Mouse (Mus musculus): ENCODE measurements at regions not wholly inside any gene's neighbourhood (a gene's known extent, or its start where the extent isn't known, plus 50 kb on each side); places are given as distances from the start of the nearest gene placed in this dataset.
"Not testable (repeated sequence)": the region's sequence is repeated elsewhere in the genome, so short reads cannot be mapped to it uniquely, and the experiment has no call there.

- H3K9me3 ChIP-seq (replicated peaks; ENCODE audit: control insufficient read depth, low read length, poor library complexity, severe bottlenecking), result no peaks in the 10 kb centered on the region
- H3K36me3 ChIP-seq (ENCODE audit: control insufficient read depth, insufficient read depth, low read length), result no peaks in the 10 kb centered on the region
- H3K4me2 ChIP-seq (ENCODE audit: low read length), result no peak overlapping the region
- 73% methylated on average over 4 of the region's 4 CpGs for WGBS
- no peak for ATAC-seq
- H3K4me3 ChIP-seq (ENCODE audit: low read depth, low read length), result no peak overlapping the region
- no peak overlapping the region for H3K9ac ChIP-seq (ENCODE audit: low read depth, low read length)
- no peak overlapping the region for H3K27ac ChIP-seq (ENCODE audit: low read length)
- H3K4me1 ChIP-seq (ENCODE audit: control insufficient read depth, insufficient read depth, low read length), result no peaks in the 10 kb centered on the region
- no peaks in the 10 kb centered on the region for H3K27me3 ChIP-seq (ENCODE audit: control insufficient read depth, insufficient read depth, low read depth, low read length)
These were observed 62.9 kb upstream of the Bet1 start for GRCm38 (mm10) chr6:4149663-4150062.

- no peaks in the 10 kb centered on the region for H3K4me1 ChIP-seq (ENCODE audit: control insufficient read depth, insufficient read depth, low read length)
- no peaks in the 10 kb centered on the region for H3K36me3 ChIP-seq (ENCODE audit: control insufficient read depth, insufficient read depth, low read length)
- ATAC-seq, result no peak
- H3K9ac ChIP-seq (ENCODE audit: low read depth, low read length), result no peak overlapping the region
- no peak overlapping the region for H3K4me2 ChIP-seq (ENCODE audit: low read length)
- no peak overlapping the region for H3K27ac ChIP-seq (ENCODE audit: low read length)
- H3K27me3 ChIP-seq (ENCODE audit: control insufficient read depth, insufficient read depth, low read depth, low read length), result no peaks in the 10 kb centered on the region
- H3K9me3 ChIP-seq (replicated peaks; ENCODE audit: control insufficient read depth, low read length, poor library complexity, severe bottlenecking), result no peaks in the 10 kb centered on the region
- 90% methylated on average over 2 of the region's 2 CpGs for WGBS
- H3K4me3 ChIP-seq (ENCODE audit: low read depth, low read length), result no peak overlapping the region
These were observed 71.5 kb upstream of the Bet1 start for GRCm38 (mm10) chr6:4158293-4158692.

- H3K4me3 ChIP-seq (ENCODE audit: low read depth, low read length), result no peak overlapping the region
- H3K36me3 ChIP-seq (ENCODE audit: control insufficient read depth, insufficient read depth, low read length), result no peaks in the 10 kb centered on the region
- H3K4me2 ChIP-seq (ENCODE audit: low read length), result no peak overlapping the region
- no peak overlapping the region for H3K27ac ChIP-seq (ENCODE audit: low read length)
- H3K9me3 ChIP-seq (replicated peaks; ENCODE audit: control insufficient read depth, low read length, poor library complexity, severe bottlenecking), result no peaks in the 10 kb centered on the region; the same call in 1 of the 2 replicates
- H3K27me3 ChIP-seq (ENCODE audit: control insufficient read depth, insufficient read depth, low read depth, low read length), result no peaks in the 10 kb centered on the region
- no peak for ATAC-seq
- H3K4me1 ChIP-seq (ENCODE audit: control insufficient read depth, insufficient read depth, low read length), result no peaks in the 10 kb centered on the region
- H3K9ac ChIP-seq (ENCODE audit: low read depth, low read length), result no peak overlapping the region
- WGBS, result 81% methylated on average over 1 of the region's 1 CpGs
These were observed 77.0 kb upstream of the Bet1 start for GRCm38 (mm10) chr6:4163733-4164132.

- 0 out of 2 replicates have a peak, but pooled peaks have one; percentile 45 for ATAC-seq
- Histone ChIP-seq H3K9me3 (replicated peaks; ENCODE audit: control insufficient read depth, low read length, poor library complexity, severe bottlenecking) (no peaks in the 10 kb centered on the region; the same call in 1 of the 2 replicates), H3K36me3 (ENCODE audit: control insufficient read depth, insufficient read depth, low read length) (no peaks in the 10 kb centered on the region), H3K4me1 (ENCODE audit: control insufficient read depth, insufficient read depth, low read length) (no peaks in the 10 kb centered on the region), H3K27ac (ENCODE audit: low read length) (no peak overlapping the region), H3K27me3 (ENCODE audit: control insufficient read depth, insufficient read depth, low read depth, low read length) (no peaks in the 10 kb centered on the region), H3K4me2 (ENCODE audit: low read length) (no peak overlapping the region), H3K4me3 (ENCODE audit: low read depth, low read length) (no peak overlapping the region), H3K9ac (ENCODE audit: low read depth, low read length) (no peak overlapping the region)
- WGBS, result 31% methylated on average over 4 of the region's 4 CpGs
These were observed 80.3 kb upstream of the Bet1 start for GRCm38 (mm10) chr6:4167112-4167511.

GRCm38 (mm10) chr6:4167757-4168156, 81.0 kb upstream of the Bet1 start:
- Histone ChIP-seq H3K9ac (ENCODE audit: low read depth, low read length) (no peak overlapping the region), H3K4me3 (ENCODE audit: low read depth, low read length) (no peak overlapping the region), H3K36me3 (ENCODE audit: control insufficient read depth, insufficient read depth, low read length) (no peaks in the 10 kb centered on the region), H3K27me3 (ENCODE audit: control insufficient read depth, insufficient read depth, low read depth, low read length) (no peaks in the 10 kb centered on the region), H3K4me2 (ENCODE audit: low read length) (no peak overlapping the region), H3K4me1 (ENCODE audit: control insufficient read depth, insufficient read depth, low read length) (no peaks in the 10 kb centered on the region), H3K9me3 (replicated peaks; ENCODE audit: control insufficient read depth, low read length, poor library complexity, severe bottlenecking) (no peaks in the 10 kb centered on the region; the same call in 1 of the 2 replicates), H3K27ac (ENCODE audit: low read length) (no peak overlapping the region)
- no peak for ATAC-seq

GRCm38 (mm10) chr6:4171561-4171960, 84.8 kb upstream of the Bet1 start:
- Histone ChIP-seq H3K27ac (ENCODE audit: low read length) (no peak overlapping the region), H3K9me3 (replicated peaks; ENCODE audit: control insufficient read depth, low read length, poor library complexity, severe bottlenecking) (no peaks in the 10 kb centered on the region; the same call in 1 of the 2 replicates), H3K27me3 (ENCODE audit: control insufficient read depth, insufficient read depth, low read depth, low read length) (no peaks in the 10 kb centered on the region), H3K4me2 (ENCODE audit: low read length) (no peak overlapping the region), H3K4me3 (ENCODE audit: low read depth, low read length) (no peak overlapping the region), H3K9ac (ENCODE audit: low read depth, low read length) (no peak overlapping the region), H3K36me3 (ENCODE audit: control insufficient read depth, insufficient read depth, low read length) (no peaks in the 10 kb centered on the region), H3K4me1 (ENCODE audit: control insufficient read depth, insufficient read depth, low read length) (no peaks in the 10 kb centered on the region)
- no peak for ATAC-seq
- WGBS, result 51% methylated on average over 4 of the region's 4 CpGs

GRCm38 (mm10) chr6:4187683-4188082, 100.9 kb upstream of the Bet1 start:
- Histone ChIP-seq H3K27ac (ENCODE audit: low read length) (no peak overlapping the region), H3K4me2 (ENCODE audit: low read length) (no peak overlapping the region), H3K4me3 (ENCODE audit: low read depth, low read length) (no peak overlapping the region), H3K27me3 (ENCODE audit: control insufficient read depth, insufficient read depth, low read depth, low read length) (no peaks in the 10 kb centered on the region), H3K4me1 (ENCODE audit: control insufficient read depth, insufficient read depth, low read length) (no peaks in the 10 kb centered on the region), H3K9ac (ENCODE audit: low read depth, low read length) (no peak overlapping the region), H3K36me3 (ENCODE audit: control insufficient read depth, insufficient read depth, low read length) (no peaks in the 10 kb centered on the region), H3K9me3 (replicated peaks; ENCODE audit: control insufficient read depth, low read length, poor library complexity, severe bottlenecking) (no peaks in the 10 kb centered on the region)
- no peak for ATAC-seq
- WGBS, result 78% methylated on average over 4 of the region's 4 CpGs

- WGBS, result 72% methylated on average over 5 of the region's 5 CpGs
- not testable (repeated sequence) for H3K27me3 ChIP-seq (ENCODE audit: control insufficient read depth, insufficient read depth, low read depth, low read length); H3K27ac ChIP-seq (ENCODE audit: low read length); H3K4me2 ChIP-seq (ENCODE audit: low read length); H3K9me3 ChIP-seq (replicated peaks; ENCODE audit: control insufficient read depth, low read length, poor library complexity, severe bottlenecking); H3K9ac ChIP-seq (ENCODE audit: low read depth, low read length); H3K4me1 ChIP-seq (ENCODE audit: control insufficient read depth, insufficient read depth, low read length); H3K36me3 ChIP-seq (ENCODE audit: control insufficient read depth, insufficient read depth, low read length); ATAC-seq; H3K4me3 ChIP-seq (ENCODE audit: low read depth, low read length)
These were observed 104.2 kb upstream of the Bet1 start for GRCm38 (mm10) chr6:4190976-4191375.

- ATAC-seq, result no peak
- Histone ChIP-seq H3K36me3 (ENCODE audit: control insufficient read depth, insufficient read depth, low read length) (no peaks in the 10 kb centered on the region), H3K27me3 (ENCODE audit: control insufficient read depth, insufficient read depth, low read depth, low read length) (no peaks in the 10 kb centered on the region), H3K9me3 (replicated peaks; ENCODE audit: control insufficient read depth, low read length, poor library complexity, severe bottlenecking) (no peaks in the 10 kb centered on the region), H3K4me2 (ENCODE audit: low read length) (no peak overlapping the region), H3K4me3 (ENCODE audit: low read depth, low read length) (no peak overlapping the region), H3K9ac (ENCODE audit: low read depth, low read length) (no peak overlapping the region), H3K27ac (ENCODE audit: low read length) (no peak overlapping the region), H3K4me1 (ENCODE audit: control insufficient read depth, insufficient read depth, low read length) (no peaks in the 10 kb centered on the region)
- WGBS, result 52% methylated on average over 5 of the region's 5 CpGs
These were observed 106.5 kb upstream of the Bet1 start for GRCm38 (mm10) chr6:4193286-4193685.

GRCm38 (mm10) chr6:4201176-4201575, 114.4 kb upstream of the Bet1 start:
- 44% methylated on average over 2 of the region's 2 CpGs for WGBS
- peak; percentile 76 for ATAC-seq

More at GRCm38 (mm10) chr6:4201176-4201575, 114.4 kb upstream of the Bet1 start:
- Histone ChIP-seq H3K27me3 (ENCODE audit: control insufficient read depth, insufficient read depth, low read depth, low read length) (no peaks in the 10 kb centered on the region), H3K36me3 (ENCODE audit: control insufficient read depth, insufficient read depth, low read length) (no peaks in the 10 kb centered on the region), H3K9ac (ENCODE audit: low read depth, low read length) (no peak overlapping the region), H3K9me3 (replicated peaks; ENCODE audit: control insufficient read depth, low read length, poor library complexity, severe bottlenecking) (no peaks in the 10 kb centered on the region), H3K4me1 (ENCODE audit: control insufficient read depth, insufficient read depth, low read length) (peaks cover 2% of the 10 kb centered on the region; the same call in 1 of the 2 replicates), H3K27ac (ENCODE audit: low read length) (no peak overlapping the region), H3K4me3 (ENCODE audit: low read depth, low read length) (no peak overlapping the region), H3K4me2 (ENCODE audit: low read length) (no peak overlapping the region)
